Mouse (Mus musculus) lung, postnatal 0 days (tissue): ENCODE data around the gene Hrasls5. TPM values are rescaled to one million over a fixed set of nuclear protein-coding genes. Genes with fewer than 3 reads are reported as not detected.

ENCODE experiments used
- ATAC-seq: fragments of 200-750 bp; cut with Nextera tagmentation; 2 replicates; pipeline ENCODE4 v1.8.0; 2017; ENCODE audit warnings: moderate library complexity
- DNase-seq: peaks from one replicate; pipeline ENCODE4 v3.0.0-alpha.2; 2016; ENCODE audit warnings: low spot score
- H3K27ac ChIP-seq: fragments of 300-500 bp; sonication (generic); 2 replicates; pipeline ENCODE4 v1.5.1; 2014; ENCODE audit warnings: antibody characterized with exemption, mild to moderate bottlenecking, low read length, mixed read lengths
- H3K27me3 ChIP-seq: fragments of 300-500 bp; sonication (generic); replicated peaks from 2 replicates; pipeline ENCODE4 v1.6.1; 2014; ENCODE audit warnings: low read length, mixed read lengths; ENCODE audit not compliant: insufficient read depth
- H3K36me3 ChIP-seq: fragments of 300-500 bp; sonication (generic); 2 replicates; pipeline ENCODE4 v1.6.1; 2014; ENCODE audit warnings: low read length, mixed read lengths; ENCODE audit not compliant: insufficient read depth
- H3K4me1 ChIP-seq: fragments of 300-500 bp; sonication (generic); 2 replicates; pipeline ENCODE4 v1.6.1; 2014; ENCODE audit warnings: antibody characterized with exemption, low read depth, low read length, mixed read lengths; ENCODE audit not compliant: insufficient read depth
- H3K4me2 ChIP-seq: fragments of 300-500 bp; sonication (generic); replicated peaks from 2 replicates; pipeline ENCODE4 v1.6.1; 2014; ENCODE audit warnings: low read depth, mild to moderate bottlenecking, low read length, moderate library complexity, mixed read lengths
- H3K4me3 ChIP-seq: fragments of 300-500 bp; sonication (generic); 2 replicates; pipeline ENCODE4 v1.5.1; 2014; ENCODE audit warnings: low read depth, low read length
- H3K9ac ChIP-seq: fragments of 300-500 bp; sonication (generic); replicated peaks from 2 replicates; pipeline ENCODE4 v1.6.1; 2014; ENCODE audit warnings: low read depth, mild to moderate bottlenecking
- H3K9me3 ChIP-seq: fragments of 300-500 bp; sonication (generic); 2 replicates; pipeline ENCODE4 v1.6.1; 2016; ENCODE audit warnings: low read length, mixed read lengths
- CTCF ChIP-seq: IDR thresholded peaks from 2 replicates; pipeline ENCODE4 v1.5.1; 2016; ENCODE audit warnings: antibody characterized with exemption, mild to moderate bottlenecking
- EP300 ChIP-seq: IDR thresholded peaks from 2 replicates; pipeline ENCODE4 v1.6.1; 2016; ENCODE audit warnings: antibody characterized with exemption, mild to moderate bottlenecking, control low read depth
- WGBS: fragments of 180-500 bp; shearing (Covaris S2); extraction: QIAGEN DNeasy Blood & Tissue Kit; methylation state at CpG from one replicate; pipeline ENCODE4 v1.1.7; 2014; 5-methylcytosine and 5-hydroxymethylcytosine counted together
- polyA plus RNA-seq: library from polyadenylated mRNA; unstranded; fragments of >200 nt; fragmentation: Nextera tagmentation; extraction: Ambion mirVana; gene quantifications from 2 replicates; pipeline ENCODE4 v1.2.1, GENCODE M21; 2015

Hrasls5 gene
- polyA plus RNA-seq, 1 experiment from 2014 or later, result not detected

GRCm38 (mm10) chr19:7605013-7605412 lies 7.3 kb upstream of the Hrasls5 start:
- no peaks in the 10 kb centered on the region for H3K27me3 ChIP-seq
- H3K9me3 ChIP-seq, result no peaks in the 10 kb centered on the region
- TF ChIP-seq EP300 (no peak), CTCF (no peak)
- H3K27ac ChIP-seq, result no peak overlapping the region
- H3K4me1 ChIP-seq, result peaks cover 19% of the 10 kb centered on the region; the same call in 1 of the 2 replicates
- no peak for DNase-seq
- H3K9ac ChIP-seq, result no peak overlapping the region
- H3K4me3 ChIP-seq, result no peak overlapping the region
- H3K4me2 ChIP-seq, result no peak overlapping the region
- H3K36me3 ChIP-seq, result no peaks in the 10 kb centered on the region
- ATAC-seq, result no peak

GRCm38 (mm10) chr19:7605930-7606783 lies 6.2 kb upstream of the Hrasls5 start:
- Histone ChIP-seq H3K27me3 (no peaks in the 10 kb centered on the region), H3K36me3 (no peaks in the 10 kb centered on the region), H3K4me1 (peaks cover 19% of the 10 kb centered on the region; the same call in 1 of the 2 replicates), H3K4me3 (peak overlapping the region; percentile 1; the same call in 1 of the 2 replicates), H3K9me3 (no peaks in the 10 kb centered on the region), H3K27ac (no peak overlapping the region), H3K9ac (no peak overlapping the region), H3K4me2 (peak overlapping the region; percentile 49)
- TF ChIP-seq CTCF (peak; percentile 42), EP300 (no peak)
- 4% methylated on average over 15 of the region's 15 CpGs for WGBS
- peak; percentile 75 for ATAC-seq
- DNase-seq, result peak; percentile 69

GRCm38 (mm10) chr19:7606801-7607689 lies 5.3 kb upstream of the Hrasls5 start, which contains the start of gene Lgals12:
Lgals12 (minus strand) TSS chr19:7607193.
- H3K4me1 ChIP-seq, result peaks cover 19% of the 10 kb centered on the region; the same call in 1 of the 2 replicates
- TF ChIP-seq EP300 (no peak), CTCF (no peak)
- peak within 1 kb of the TSS; percentile 49 for H3K4me2 ChIP-seq
- H3K9ac ChIP-seq, result no peak within 1 kb of the TSS
- no peaks in the 10 kb centered on the region for H3K36me3 ChIP-seq
- peak within 1 kb of the TSS; percentile 49 for H3K27ac ChIP-seq
- H3K9me3 ChIP-seq, result no peaks in the 10 kb centered on the region
- peak; percentile 34; the same call in 1 of the 2 replicates for ATAC-seq
- H3K4me3 ChIP-seq, result peak within 1 kb of the TSS; percentile 1; the same call in 1 of the 2 replicates
- peak; percentile 42 for DNase-seq
- H3K27me3 ChIP-seq, result no peaks in the 10 kb centered on the region
- 8% methylated on average over 15 of the region's 15 CpGs for WGBS

GRCm38 (mm10) chr19:7607690-7608201 lies 4.6 kb upstream of the Hrasls5 start:
- no peaks in the 10 kb centered on the region for H3K9me3 ChIP-seq
- TF ChIP-seq EP300, result no peak
- TF ChIP-seq CTCF, result no peak
- DNase-seq, result peak; percentile 48
- ATAC-seq, result peak; percentile 39
- 46% methylated on average over 7 of the region's 7 CpGs for WGBS
- H3K4me2 ChIP-seq, result no peak overlapping the region
- H3K4me1 ChIP-seq, result peaks cover 19% of the 10 kb centered on the region; the same call in 1 of the 2 replicates
- no peak overlapping the region for H3K9ac ChIP-seq
- peak overlapping the region; percentile 49 for H3K27ac ChIP-seq
- no peak overlapping the region for H3K4me3 ChIP-seq
- H3K36me3 ChIP-seq, result no peaks in the 10 kb centered on the region
- H3K27me3 ChIP-seq, result no peaks in the 10 kb centered on the region

- Histone ChIP-seq H3K4me3 (no peak overlapping the region), H3K4me2 (no peak overlapping the region), H3K9ac (no peak overlapping the region), H3K9me3 (no peaks in the 10 kb centered on the region), H3K27ac (no peak overlapping the region), H3K4me1 (no peaks in the 10 kb centered on the region), H3K36me3 (no peaks in the 10 kb centered on the region), H3K27me3 (no peaks in the 10 kb centered on the region)
- DNase-seq (no peak), ATAC-seq (no peak)
- TF ChIP-seq EP300 (no peak), CTCF (no peak)
- 89% methylated on average over 7 of the region's 7 CpGs for WGBS
Measured at GRCm38 (mm10) chr19:7613151-7613550, 810 bp downstream of the Hrasls5 start.
